Mouse (Mus musculus): ENCODE results near the gene Ankrd63.

Ankrd63 gene

DNA sequence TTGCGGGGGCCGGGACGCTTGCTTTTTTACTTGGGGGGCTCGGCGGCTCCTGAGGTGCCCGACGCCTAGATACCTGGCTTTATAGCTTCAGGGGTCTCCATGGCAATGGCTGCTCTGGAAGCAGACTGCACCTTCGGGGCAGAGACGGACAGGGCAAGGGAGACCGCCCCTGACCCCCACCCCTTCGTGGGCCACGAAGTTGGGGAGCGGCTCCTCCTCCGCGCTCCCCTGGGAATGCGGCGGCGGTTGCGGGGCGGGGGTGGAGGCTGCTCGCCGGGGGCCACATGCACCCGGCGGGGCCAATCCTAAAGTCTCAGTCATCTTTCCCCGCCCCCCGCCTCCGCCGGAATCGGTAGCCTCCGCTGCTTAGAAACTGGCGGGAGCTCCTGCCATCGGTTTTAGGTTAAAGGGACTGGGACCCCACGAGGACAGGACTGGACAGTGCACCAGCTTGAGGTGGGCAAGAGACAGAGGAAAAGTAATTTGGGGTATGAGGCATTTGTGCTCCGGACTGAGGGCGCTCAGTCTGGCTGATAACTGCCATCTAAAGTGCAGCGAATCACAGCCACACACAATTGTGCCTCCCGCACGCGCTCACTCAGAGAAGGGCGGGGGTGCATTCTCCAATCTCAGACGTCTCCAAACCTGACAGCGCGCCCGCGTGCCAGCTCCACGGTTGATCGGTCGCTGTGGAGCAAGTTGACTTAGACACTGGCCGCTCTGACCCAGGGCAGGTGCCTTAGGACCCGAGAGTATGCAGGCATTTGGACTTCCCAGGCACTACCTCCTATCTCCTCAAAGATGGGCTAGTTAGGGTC, at the start of gene Ankrd63:
TSS of gene Ankrd63 (minus strand) at position 51 of the 818 bp plus-strand sequence.
- no peak for DNase-seq (ENCODE audit: low spot score in 2 of 2)

DNA sequence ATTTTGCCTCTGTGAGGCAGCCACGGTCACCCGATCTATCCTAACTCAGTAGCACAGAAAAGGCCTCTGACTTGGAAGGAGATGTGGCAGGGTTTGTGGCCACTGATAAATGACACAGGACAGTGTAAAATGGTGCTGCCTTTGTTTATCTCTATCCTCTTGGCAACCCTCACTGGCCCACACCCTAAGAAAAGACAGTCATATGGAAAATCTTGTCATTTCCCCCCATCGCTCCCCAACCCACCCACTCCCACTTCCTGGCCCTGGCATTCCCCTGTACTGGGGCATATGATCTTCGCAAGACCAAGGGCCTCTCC, 49.0 kb upstream of the Ankrd63 start:
- DNase-seq (ENCODE audit: low spot score in 2 of 2) = no peak

DNA sequence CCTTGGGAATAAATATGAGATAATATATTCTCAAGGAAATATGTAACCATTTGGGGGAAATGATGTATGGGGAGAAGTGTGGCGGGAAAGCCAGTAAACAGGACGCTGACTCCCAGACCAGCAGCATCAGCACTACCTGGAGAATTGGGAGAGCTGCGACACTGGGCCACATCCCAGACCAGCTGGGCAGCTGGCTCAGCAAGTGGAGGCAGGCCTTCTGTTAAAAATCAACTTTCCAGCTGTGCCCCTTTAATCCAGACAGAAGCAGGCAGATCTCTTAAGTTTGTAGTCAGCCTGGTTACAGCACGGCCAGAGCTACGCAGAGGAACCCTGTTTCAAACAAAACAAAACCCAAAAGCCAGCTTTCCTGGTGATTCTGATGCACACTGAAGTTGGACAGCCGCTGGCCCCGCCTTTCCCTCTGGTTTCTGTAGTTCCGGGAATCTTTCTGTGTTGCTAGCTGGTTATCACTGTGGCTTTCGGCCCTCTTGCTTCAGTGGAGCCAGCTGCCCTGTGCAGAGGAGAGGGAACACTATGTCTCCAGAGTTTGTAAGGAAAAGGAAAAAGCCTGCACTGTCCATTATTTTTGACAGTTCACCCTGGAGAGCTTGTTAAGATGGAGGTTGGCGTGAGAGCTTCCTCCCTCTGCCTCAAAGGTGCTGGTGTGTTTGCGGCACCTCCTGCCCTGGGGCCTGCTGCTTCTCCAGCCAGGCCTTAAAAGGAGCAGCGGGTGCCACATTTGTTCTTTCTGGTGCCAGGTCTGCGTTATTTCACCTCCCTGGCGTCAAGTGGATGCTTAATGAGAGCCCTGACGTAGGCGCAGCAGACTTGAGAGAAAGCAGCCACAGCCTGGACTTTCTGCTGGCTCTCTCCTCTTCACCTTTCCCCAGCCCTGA, 48.4 kb upstream of the Ankrd63 start:
- peak in 1 of 2 experiments; percentile 5 for DNase-seq (ENCODE audit: low spot score in 2 of 2)

DNA sequence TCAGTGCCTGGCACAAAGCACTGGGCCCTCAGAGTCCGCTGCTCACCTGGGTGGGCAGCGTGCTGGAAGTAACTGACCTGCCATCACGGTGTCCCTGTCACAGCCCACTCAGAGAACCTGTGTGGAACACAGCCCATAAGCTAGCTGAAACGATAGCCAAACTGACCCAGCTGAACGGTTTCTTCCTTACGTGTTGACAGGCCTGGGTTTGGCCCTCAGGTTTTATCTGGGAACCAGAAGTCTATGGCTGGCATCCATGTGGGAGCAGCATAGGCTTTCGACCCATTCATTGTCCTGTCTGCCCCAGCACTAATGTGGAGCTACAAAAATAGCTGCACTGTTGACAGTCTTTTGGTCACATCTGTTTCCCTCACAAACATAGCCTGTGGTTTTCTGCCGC, 46.7 kb upstream of the Ankrd63 start:
- DNase-seq (ENCODE audit: low spot score in 2 of 2) = no peak

DNA sequence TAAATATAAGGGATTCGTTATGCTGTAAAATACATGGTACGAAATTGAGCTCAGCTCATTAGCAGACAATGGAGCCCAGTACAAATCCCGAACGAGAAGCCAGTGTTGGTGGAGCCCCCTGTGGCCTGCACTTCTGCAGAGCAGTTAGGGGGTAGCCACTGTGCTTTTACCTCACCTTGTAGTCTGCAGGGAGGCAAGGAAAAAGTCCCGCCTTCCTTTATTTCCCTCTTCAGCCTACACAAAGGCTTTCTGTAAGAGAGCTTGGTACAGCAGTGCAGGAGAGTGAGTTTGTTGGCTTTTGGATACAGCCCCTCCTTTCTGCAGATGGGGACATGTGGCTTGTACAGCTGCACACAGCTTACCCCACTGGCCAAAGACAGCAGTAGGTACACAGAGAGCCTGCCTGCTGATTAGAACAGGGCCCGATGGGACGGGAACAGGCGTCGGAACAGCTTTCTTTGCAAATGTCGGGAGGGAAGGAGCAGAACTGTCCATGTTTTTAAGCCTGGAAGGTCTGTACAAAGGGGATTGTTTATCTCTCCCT, 45.6 kb upstream of the Ankrd63 start:
- no peak for DNase-seq (ENCODE audit: low spot score in 2 of 2)

DNA sequence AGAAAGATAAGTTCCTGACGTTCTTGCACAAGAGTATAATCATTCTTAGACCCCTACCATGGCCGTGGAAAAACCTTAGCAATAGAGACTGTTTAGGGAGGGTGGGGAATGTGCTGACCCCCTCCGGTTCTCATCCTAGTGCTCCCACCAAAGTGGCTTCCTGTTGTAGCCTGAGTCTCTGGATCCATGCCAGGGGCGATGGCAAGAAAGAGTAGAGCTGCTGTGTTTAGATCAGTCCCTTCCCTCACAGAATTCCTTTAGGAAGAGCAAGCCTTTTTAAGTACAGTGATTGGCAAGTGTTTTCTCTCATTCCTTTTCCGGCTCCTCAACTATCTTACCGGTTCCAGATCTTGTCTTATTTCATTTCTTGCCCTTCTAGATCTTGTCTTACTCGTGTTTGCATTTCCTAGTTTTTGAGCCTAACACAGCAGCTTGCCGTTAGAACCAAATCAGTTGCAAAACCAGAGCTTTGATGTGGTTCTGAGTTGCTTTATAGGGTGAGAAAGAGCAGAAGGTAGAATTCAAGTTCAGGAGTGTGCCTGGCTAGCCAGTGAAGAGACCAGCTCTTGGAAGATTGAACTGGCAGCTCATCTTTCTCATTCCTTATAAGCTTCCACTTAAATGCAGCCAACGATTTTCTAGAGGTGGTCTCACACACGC, 43.7 kb upstream of the Ankrd63 start:
- DNase-seq (ENCODE audit: low spot score in 2 of 2) = peak in 1 of 2 experiments; percentile 6

DNA sequence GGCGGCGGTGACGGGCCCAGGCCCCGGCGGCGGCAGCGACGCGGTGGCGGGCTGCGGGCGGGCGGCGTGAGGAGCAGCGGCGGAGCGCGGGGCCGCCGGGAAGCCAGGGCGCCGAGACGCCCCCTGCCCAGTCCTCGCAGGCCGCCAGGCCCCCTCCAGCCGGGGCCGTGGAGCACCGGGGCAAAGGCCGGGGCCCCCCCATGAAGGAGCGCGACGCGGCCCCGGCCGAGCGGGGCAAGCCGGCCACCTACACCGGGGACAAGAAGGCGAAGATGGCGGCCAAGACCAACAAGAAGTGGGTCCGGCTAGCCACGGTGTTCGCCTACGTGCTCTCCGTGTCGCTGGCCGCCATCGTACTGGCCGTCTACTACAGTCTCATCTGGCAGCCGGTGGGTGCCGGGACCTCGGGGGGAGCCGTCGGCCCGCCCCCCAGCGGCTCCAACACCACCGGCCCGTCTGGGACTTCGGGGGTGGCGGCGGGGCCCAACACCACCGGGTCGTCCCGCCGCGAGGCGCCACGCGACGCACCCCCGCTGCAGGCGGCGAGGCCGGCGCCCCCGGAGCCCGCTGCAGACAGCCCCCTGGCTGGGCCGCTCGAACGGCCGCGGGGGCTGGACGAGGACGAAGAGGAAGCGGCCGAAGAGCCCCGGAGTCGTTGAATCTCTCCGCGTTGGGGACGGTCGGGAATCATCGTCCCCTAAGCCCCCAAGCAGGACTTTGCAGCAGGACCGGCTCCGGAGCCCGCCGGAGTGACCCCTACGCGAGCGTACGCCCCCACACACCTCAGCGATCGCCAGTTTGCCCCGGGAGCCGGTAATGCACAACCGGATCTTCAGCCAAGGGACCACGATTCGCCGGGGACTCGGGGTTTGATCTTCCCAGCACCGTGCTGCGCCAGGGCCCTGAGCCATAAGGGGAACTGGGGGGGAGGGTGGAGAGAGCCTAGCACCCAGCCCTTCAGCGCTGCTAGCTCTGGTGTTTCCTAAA, 42.4 kb upstream of the Ankrd63 start:
- DNase-seq (ENCODE audit: low spot score in 2 of 2) = peak in 1 of 2 experiments; percentile 19

DNA sequence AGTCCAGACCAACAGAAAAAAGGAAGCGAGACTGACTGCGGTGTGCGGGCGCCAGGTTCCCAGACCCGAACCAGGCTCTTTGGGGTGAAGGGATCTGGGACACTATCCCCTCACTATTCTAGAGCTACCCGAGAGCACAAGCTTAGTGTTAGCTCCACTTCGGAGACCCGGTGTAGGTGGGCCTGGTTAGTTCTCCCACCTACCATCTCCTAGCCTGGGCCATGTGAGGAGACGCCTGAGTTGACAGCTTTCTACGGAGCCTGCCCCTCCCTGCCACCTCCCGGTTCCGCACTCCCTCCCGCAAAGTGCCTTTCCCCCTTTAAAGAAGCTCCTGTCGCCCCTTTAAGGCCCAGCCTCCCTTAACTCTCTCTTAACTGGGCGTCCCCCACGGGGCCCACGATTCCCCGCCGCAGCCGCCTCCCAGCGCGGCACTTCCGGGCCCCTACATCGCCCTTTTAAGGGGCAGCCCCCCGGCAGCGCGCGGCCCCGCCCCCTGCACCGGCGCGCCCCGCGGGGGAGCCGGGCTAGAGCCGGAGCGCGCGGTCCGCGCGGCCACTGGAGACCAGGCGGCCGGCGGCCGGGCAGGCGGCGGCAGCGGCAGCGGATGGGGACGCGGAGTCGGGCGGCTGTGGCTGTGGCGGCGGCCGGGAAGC, 41.6 kb upstream of the Ankrd63 start, which contains the start of gene Inafm2:
TSS of gene Inafm2 (plus strand) at position 527 of the 653 bp plus-strand sequence.
- DNase-seq (ENCODE audit: low spot score in 2 of 2) = peak; percentile 74 to 83

DNA sequence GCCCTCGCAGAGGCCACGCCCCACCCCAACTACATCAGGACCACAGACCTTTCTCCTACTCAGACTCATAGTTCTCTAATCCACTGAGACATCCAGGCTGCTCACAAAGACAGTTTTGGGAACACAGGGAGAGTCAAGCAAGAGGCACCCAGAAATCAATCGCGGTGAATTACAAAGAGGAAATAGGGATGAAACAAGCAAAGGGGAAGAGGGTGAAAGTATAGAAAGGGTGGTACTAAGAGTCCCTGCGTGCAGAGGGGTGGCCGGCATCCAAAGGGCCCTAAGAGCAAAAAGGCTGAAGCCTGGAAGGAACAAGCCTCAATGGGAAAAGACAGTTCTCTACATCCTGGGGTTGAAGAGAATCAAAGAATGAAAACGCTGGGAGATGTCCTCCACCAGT, 40.9 kb upstream of the Ankrd63 start:
- DNase-seq (ENCODE audit: low spot score in 2 of 2) = peak in 1 of 2 experiments; percentile 2

DNA sequence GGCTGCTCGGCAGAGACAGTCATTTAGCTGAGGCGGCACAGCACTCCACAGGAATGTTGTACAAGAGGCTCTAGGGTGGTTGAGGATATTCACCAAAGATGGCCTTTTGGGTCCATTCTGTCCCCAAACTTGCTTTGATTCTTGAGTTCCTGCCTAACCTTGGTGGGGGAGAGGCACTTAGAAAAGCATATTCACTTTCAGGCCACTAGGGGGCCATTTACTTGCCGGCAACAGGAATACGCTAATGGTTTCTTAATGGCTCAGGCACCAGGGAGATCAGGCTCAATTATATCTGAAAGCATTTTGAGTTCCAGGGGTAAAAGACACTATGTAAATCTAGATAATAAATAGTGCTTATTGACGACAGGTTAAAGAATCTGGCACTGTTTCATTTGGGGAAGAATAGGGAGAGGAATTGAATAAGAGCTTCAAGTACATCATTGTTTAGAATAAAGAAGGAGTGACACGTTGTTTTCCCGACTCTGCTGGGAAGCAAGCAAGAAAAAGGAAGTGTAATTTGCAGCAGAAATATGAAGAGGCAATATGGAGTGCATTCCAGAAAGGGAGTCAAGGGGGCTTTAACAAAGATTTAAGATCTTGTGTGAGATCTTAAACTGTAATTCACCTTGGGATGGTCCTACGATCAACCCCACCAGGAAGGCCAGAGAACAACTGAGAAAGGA, 39.6 kb upstream of the Ankrd63 start:
- peak in 1 of 2 experiments; percentile 4 for DNase-seq (ENCODE audit: low spot score in 2 of 2)

DNA sequence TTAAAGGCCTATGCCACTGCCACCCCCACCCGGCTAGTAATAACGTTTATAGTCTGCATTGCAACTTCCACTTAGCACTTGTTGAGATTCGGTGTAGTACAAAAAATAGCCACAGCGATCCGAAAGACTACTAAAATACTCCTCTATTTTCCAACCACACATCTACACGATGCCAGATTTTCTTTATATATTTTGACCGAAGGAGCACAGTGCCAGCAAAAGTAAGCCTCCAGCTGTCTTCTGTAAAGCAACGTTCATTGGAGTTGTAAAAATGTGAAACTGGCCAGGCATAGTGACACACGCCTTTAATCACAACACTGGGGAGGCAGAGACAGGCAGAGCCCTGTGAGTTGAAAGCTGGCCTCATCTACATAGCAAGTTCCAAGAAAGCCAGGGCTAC, 37.4 kb upstream of the Ankrd63 start:
- no peak for DNase-seq (ENCODE audit: low spot score in 2 of 2)

DNA sequence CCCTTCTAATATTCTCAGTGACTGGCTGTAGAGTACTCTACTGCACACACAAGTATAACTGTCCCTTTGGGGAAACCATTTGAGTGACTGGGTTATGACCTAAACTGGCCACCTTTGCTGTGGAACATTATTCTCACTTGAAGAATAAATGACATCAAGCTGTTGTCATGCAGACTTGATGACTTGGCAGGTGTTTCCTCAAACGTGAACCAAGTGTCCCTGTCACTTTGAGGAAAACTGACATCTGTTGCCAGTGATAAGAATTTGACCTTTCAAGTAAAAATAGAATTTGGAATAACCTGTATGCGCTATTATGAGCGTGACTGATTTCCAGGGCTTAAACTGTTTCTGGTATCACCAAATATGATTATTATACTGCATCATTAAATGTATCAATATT, 36.6 kb upstream of the Ankrd63 start:
- no peak for DNase-seq (ENCODE audit: low spot score in 2 of 2)

DNA sequence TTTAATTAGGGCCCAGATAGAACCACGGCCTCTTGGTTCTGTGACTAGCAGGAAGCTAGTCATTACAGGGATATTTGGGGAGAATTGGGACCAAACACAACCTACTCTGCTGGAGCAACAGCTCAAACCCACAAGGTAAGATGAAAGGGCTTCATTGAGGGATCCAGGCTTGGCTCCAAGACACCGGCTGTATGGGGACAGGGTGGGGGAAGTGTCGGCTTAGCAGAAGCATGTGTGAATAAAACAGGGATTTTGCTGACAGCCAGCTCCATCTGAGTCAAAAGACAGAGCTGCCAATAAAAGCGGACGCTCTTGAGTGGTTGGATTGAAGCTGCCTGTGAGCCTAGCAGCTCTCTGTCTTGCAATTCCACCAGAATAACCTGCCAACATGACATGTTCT, 29.6 kb upstream of the Ankrd63 start:
- no peak for DNase-seq (ENCODE audit: low spot score in 2 of 2)

DNA sequence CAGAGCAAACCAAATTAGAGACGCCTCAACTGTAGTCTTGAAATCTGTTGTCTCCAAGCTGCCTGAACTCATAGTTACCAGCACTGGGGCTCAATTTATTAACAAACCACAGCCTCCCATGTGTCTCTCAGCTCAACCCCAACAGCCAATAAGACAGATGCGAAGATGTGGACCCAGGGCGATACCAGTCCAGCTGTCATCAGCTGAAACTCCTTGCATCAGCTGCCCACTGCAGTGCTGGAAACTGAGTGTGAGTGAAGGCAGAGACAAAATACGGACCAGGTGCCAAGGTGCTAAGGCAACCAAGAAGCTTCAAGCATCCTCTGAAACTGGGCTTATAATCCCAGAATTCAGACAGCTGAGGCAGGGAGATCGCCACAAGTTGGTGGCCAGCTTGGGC, 28.2 kb upstream of the Ankrd63 start:
- DNase-seq (ENCODE audit: low spot score in 2 of 2) = no peak

DNA sequence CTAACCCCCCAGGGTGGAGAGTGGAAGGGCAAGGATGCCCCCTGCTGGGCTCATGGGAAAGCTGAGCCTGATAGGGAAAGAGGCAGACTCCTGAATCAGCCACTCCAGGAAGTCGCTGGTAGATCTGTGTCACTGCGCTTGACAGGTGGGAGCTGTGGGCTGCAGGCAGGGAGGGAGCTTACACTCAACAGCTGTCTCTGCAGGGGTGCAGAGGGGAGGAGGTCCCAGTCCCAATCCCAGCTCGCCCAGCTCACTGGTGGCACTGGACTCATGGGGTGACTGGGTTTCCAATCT, 26.8 kb upstream of the Ankrd63 start:
- peak; percentile 31 to 50 for DNase-seq (ENCODE audit: low spot score in 2 of 2)

DNA sequence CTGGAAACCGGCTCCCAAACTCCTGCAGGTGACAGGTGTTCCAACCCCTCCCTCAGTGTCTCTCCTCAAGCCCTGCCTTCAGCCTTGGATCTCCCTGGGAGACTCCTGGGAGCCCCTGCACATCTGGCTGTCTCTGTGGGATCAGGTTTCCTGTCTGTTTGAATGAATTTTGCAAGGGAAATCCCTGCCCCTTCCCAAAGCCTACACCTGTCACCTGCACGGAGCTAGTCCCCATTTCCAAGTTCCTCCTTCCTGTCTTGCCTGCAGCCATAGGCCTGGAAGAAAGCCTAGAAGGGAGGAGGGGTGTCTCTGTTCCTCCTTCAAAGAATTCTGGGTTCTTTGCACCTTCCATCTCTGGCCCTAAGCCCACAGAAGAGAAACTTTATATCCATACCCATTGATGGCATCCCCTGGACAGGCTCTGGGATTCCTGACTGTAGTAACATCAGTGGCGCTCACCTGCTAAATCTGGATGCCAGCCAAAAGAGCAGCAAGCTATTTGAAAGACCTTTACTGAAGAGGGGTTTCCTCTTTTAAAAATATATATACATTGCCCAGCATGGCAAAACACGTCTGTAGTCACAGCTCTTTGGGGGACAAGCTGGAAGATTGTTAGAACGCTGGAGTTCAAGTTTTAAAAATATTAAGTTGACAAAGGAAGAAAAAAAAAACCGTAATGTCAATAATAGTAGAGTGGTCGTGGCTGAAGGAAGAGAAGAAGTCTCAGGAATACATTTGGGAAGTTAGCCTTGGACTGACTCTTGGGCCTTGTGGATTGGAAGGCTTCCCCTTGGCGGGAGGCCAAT, 26.3 kb upstream of the Ankrd63 start:
- no peak for DNase-seq (ENCODE audit: low spot score in 2 of 2)

DNA sequence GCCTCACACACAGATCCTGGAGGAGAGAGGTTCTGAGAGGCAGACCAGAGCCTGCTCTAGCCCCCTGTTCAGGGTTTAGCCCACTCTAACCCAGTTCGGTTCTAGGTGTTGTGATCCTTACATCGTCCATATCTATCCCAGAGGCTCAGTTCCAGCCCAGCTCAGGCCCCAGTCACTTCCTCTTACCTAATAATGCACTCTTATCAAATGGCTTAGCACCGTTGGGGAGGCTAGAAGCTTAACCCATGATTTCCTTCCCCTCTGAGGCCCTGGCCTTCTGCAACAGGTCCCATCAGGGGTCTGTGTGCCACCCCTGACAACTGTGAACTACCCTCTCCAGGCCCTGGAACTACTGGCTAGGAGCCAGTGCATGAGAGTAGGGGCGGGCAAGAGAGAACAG, 25.4 kb upstream of the Ankrd63 start:
- no peak for DNase-seq (ENCODE audit: low spot score in 2 of 2)

DNA sequence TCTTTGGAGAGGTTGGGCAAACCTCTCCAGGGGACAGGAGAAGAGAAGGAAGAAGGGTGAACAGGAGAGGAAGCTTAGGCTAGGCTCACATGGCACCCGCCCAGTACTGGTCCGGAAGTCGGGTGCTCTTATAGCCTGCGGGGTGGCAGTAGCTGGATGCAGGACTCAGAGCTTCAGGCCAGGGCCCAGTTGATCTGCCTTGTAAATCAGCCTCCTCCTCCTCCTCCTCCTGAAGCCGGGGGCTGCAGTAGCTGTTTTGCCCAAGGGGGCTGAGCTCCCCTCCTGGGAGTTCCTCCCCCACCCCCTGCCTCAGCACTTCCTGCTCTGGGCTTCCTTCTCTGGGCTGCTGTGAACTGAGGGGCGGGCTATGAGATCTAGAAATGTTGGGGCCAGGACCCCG, 24.6 kb upstream of the Ankrd63 start, which contains the start of gene Plcb2:
TSS of gene Plcb2 (minus strand) at position 102 of the 400 bp plus-strand sequence.
- peak; percentile 40 to 42 for DNase-seq (ENCODE audit: low spot score in 2 of 2)

DNA sequence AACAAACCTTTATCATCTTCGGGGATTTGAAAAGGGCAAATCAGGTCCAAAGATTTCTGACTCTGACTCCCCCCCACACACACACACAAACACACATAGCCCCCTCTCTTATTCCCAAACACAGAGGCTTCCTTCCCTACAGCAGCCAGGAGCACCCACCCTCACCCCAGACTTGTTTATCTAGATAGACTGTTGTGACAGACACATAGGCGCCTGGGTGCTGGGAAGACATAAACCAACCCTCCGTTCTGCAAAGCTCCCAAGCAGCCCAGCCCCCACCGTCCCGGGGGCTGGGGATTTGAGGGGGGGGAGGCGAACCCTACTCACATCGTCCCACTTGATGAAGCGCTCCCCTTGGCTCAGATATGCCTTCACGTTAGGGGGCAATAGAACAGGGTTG, 24.1 kb upstream of the Ankrd63 start:
- DNase-seq (ENCODE audit: low spot score in 2 of 2) = no peak
